In genomic region chr10:115825289-115825688, GRCm38 (mm10) we compare ENCODE assay signal across 23 mouse cellular contexts. TPM values are rescaled to one million over a fixed set of nuclear protein-coding genes. Genes with fewer than 3 reads are reported as not detected.
"Had no signal": no experiment of that assay in that cellular context is flagged by ENCODE, and none has a peak within 500 bp of the region (broad histone marks: within the 10 kb centered on the region; RNA-seq: fewer than 3 reads in every experiment).

No protein-coding gene starts in this region.

- ATAC-seq: liver, postnatal 0 days; lung, postnatal 0 days; midbrain, embryonic 13.5 days; midbrain, embryonic 15.5 days had no signal

- H3K36me3 ChIP-seq: lung, embryonic 15.5 days; midbrain, embryonic 13.5 days; midbrain, embryonic 15.5 days; neural tube, embryonic 13.5 days; neural tube, embryonic 15.5 days had no signal

- H3K9me3 ChIP-seq: liver, embryonic 13.5 days; liver, embryonic 15.5 days; lung, embryonic 15.5 days; megakaryocyte, embryonic 14.5 days; midbrain, embryonic 13.5 days; midbrain, embryonic 15.5 days; neural tube, embryonic 13.5 days; neural tube, embryonic 15.5 days had no signal

- H3K9ac ChIP-seq: liver, embryonic 13.5 days; liver, embryonic 15.5 days; liver, postnatal 0 days; lung, embryonic 15.5 days; midbrain, embryonic 13.5 days; midbrain, embryonic 15.5 days; neural tube, embryonic 13.5 days; neural tube, embryonic 15.5 days had no signal

- H3K27me3 ChIP-seq: liver, embryonic 13.5 days; liver, embryonic 15.5 days; lung, embryonic 15.5 days; megakaryocyte, embryonic 14.5 days; midbrain, embryonic 13.5 days; midbrain, embryonic 15.5 days; neural tube, embryonic 13.5 days; neural tube, embryonic 15.5 days had no signal

- H3K4me2 ChIP-seq: liver, embryonic 13.5 days; liver, embryonic 15.5 days; lung, embryonic 15.5 days; midbrain, embryonic 11.5 days; midbrain, embryonic 13.5 days; midbrain, embryonic 15.5 days; neural tube, embryonic 13.5 days; neural tube, embryonic 15.5 days had no signal

- DNase-seq: liver, embryonic 13.5 days; liver, postnatal 0 days; lung, adult 2 months; lung, postnatal 14 days; lung, postnatal 36 days; retina, postnatal 1 day; right cerebral cortex, postnatal 14 days; right cerebral cortex, postnatal 4 days; spleen, adult 18-20 months; thymus, adult 2 months; thymus, postnatal 25 days; thymus, postnatal 4 days had no signal

- H3K4me3 ChIP-seq: liver, embryonic 13.5 days; liver, embryonic 15.5 days; lung, embryonic 15.5 days; megakaryocyte, embryonic 14.5 days; midbrain, embryonic 13.5 days; midbrain, embryonic 15.5 days; myocyte; neural tube, embryonic 13.5 days; neural tube, embryonic 15.5 days had no signal

- H3K4me1 ChIP-seq: megakaryocyte, embryonic 14.5 days; midbrain, embryonic 13.5 days; midbrain, embryonic 15.5 days; neural tube, embryonic 13.5 days; neural tube, embryonic 15.5 days had no signal

- H3K27ac ChIP-seq: liver, embryonic 13.5 days; liver, embryonic 15.5 days; lung, embryonic 15.5 days; macrophage; midbrain, embryonic 13.5 days; midbrain, embryonic 15.5 days; neural tube, embryonic 13.5 days; neural tube, embryonic 15.5 days had no signal

RNA-seq across cellular contexts. Expression of gene Tspan8, which starts 8.7 kb away (rescaled TPM):
- polyA plus RNA-seq: macrophage had no signal
